Mouse (Mus musculus) midbrain, embryonic 11.5 days (tissue): Measurements from ENCODE around the gene Ubac2. TPM values are rescaled to one million over a fixed set of nuclear protein-coding genes. Genes with fewer than 3 reads are reported as not detected.

Experiments
- ATAC-seq: fragments of 200-750 bp; cut with Nextera tagmentation; 2 replicates; pipeline ENCODE4 v1.8.0; 2017; ENCODE audit warnings: moderate TSS enrichment, moderate library complexity; ENCODE audit not compliant: low FRiP score
- DNase-seq: peaks from one replicate; pipeline ENCODE4 v3.0.0; 2015; ENCODE audit warnings: low spot score; ENCODE audit errors: missing footprints
- H3K27ac ChIP-seq: fragments of 300-500 bp; sonication (generic); 2 replicates; pipeline ENCODE4 v1.5.1; 2014; ENCODE audit warnings: low read depth, low read length
- H3K27me3 ChIP-seq: fragments of 300-500 bp; sonication (generic); 2 replicates; pipeline ENCODE4 v1.6.1; 2014; ENCODE audit warnings: mild to moderate bottlenecking, low read length, moderate library complexity, mixed read lengths; ENCODE audit not compliant: control insufficient read depth, insufficient read depth
- H3K36me3 ChIP-seq: fragments of 300-500 bp; sonication (generic); 2 replicates; pipeline ENCODE4 v1.6.1; 2014; ENCODE audit warnings: mild to moderate bottlenecking, low read length, moderate library complexity, mixed read lengths; ENCODE audit not compliant: control insufficient read depth, insufficient read depth
- H3K4me1 ChIP-seq: fragments of 300-500 bp; sonication (generic); 2 replicates; pipeline ENCODE4 v1.6.1; 2014; ENCODE audit warnings: low read length; ENCODE audit not compliant: control insufficient read depth, insufficient read depth
- H3K4me2 ChIP-seq: fragments of 300-500 bp; sonication (generic); 2 replicates; pipeline ENCODE4 v1.6.1; 2014; ENCODE audit warnings: mild to moderate bottlenecking, moderate library complexity
- H3K4me3 ChIP-seq: fragments of 300-500 bp; sonication (generic); 2 replicates; pipeline ENCODE4 v1.5.1; 2014; ENCODE audit warnings: low read depth, low read length
- H3K9ac ChIP-seq: fragments of 300-500 bp; sonication (generic); 2 replicates; pipeline ENCODE4 v1.6.1; 2014; ENCODE audit warnings: low read length
- H3K9me3 ChIP-seq: fragments of 300-500 bp; sonication (generic); 2 replicates; pipeline ENCODE4 v1.6.1; 2016; ENCODE audit warnings: low read length; ENCODE audit not compliant: control insufficient read depth
- WGBS: fragments of 180-500 bp; shearing (Covaris S2); extraction: QIAGEN DNeasy Blood & Tissue Kit; methylation state at CpG from one replicate; pipeline ENCODE4 v1.1.7; 2014; 5-methylcytosine and 5-hydroxymethylcytosine counted together
- polyA plus RNA-seq: library from polyadenylated mRNA; unstranded; fragments of >200 nt; fragmentation: Nextera tagmentation; extraction: Ambion mirVana; gene quantifications from 2 replicates; pipeline ENCODE4 v1.2.1, GENCODE M21; 2014

The Ubac2 gene
- polyA plus RNA-seq, 1 experiment from 2014 or later = 64.0 TPM

DNA sequence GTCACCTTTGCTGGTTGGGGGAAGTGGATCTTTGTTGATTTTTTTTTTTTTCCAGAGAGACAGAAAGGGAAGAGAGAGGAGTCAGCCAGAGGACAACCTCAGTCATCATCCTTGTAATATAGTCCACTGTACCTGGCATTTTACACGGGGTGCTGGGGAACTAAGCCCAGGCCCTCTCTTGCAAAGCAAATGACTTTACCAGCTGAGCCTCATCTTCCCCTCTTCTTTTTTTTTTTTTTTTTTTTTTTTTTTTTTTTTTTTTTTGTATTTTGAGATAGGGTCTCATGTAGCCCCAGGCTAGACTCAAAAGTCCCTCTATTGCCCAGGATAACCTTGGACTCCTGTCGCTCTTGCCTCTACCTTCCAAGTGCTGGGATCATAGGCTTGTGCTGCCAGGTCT, 141.0 kb downstream of the Ubac2 start:
- Histone ChIP-seq H3K27ac (no peak overlapping the region), H3K9me3 (no peaks in the 10 kb centered on the region), H3K36me3 (no peaks in the 10 kb centered on the region), H3K27me3 (no peaks in the 10 kb centered on the region), H3K9ac (no peak overlapping the region), H3K4me2 (no peak overlapping the region), H3K4me3 (no peak overlapping the region), H3K4me1 (no peaks in the 10 kb centered on the region)
- no peak for ATAC-seq
- DNase-seq = no peak
- 93% methylated on average over 2 of the region's 2 CpGs for WGBS

DNA sequence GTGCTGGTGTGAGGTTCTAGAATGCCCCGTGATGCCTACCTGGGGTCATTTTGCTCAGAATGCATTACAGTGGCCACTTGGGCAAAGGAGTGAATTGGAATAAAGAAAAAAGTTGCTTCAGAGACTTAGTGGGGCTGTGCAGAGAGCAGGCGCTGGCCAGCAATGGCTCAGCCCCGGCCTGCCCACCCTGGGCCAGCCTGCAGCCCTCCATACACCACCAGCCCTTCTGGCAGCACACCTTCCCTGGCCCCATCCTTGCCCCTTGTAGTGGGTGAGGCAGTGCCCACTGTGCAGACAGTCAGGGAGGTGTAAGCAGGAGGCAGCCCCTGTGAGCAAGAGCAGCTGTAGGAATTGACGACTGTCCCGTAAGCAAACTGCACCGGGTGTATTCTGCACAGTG, 142.1 kb downstream of the Ubac2 start:
- Histone ChIP-seq H3K9ac (no peak overlapping the region), H3K9me3 (no peaks in the 10 kb centered on the region), H3K27ac (no peak overlapping the region), H3K4me2 (no peak overlapping the region), H3K4me3 (no peak overlapping the region), H3K36me3 (no peaks in the 10 kb centered on the region), H3K4me1 (no peaks in the 10 kb centered on the region), H3K27me3 (no peaks in the 10 kb centered on the region)
- ATAC-seq = no peak
- 94% methylated on average over 6 of the region's 6 CpGs for WGBS
- DNase-seq = no peak

GRCm38 (mm10) chr14:122023054-122023453, 144.6 kb downstream of the Ubac2 start:
- H3K4me1 ChIP-seq = no peaks in the 10 kb centered on the region
- no peak for DNase-seq
- ATAC-seq = no peak

DNA sequence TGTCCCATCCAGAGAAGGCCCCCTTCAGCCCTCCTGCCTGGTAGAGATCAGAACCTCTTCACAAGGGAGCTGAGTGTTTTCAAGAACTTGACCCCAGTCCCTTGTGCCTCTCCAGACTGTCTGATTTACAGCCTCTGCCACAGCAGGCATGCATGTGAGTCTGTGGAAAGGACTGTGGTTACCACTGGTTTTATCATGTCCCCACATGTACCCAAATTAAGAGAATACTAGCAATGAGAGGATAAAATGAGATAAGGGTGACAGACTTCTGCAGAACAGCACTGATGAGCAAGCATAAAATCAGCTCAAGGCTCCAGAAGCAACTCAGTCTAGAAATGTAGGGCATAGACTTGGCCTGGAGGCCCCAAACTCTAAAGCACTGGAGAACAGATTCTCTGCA, 145.5 kb downstream of the Ubac2 start:
- Histone ChIP-seq H3K27ac (no peak overlapping the region), H3K36me3 (no peaks in the 10 kb centered on the region), H3K4me2 (no peak overlapping the region), H3K9me3 (no peaks in the 10 kb centered on the region), H3K4me1 (no peaks in the 10 kb centered on the region), H3K4me3 (no peak overlapping the region), H3K9ac (no peak overlapping the region), H3K27me3 (no peaks in the 10 kb centered on the region)
- DNase-seq (no peak), ATAC-seq (no peak)

More at GRCm38 (mm10) chr14:122023054-122023453, 144.6 kb downstream of the Ubac2 start:
- Histone ChIP-seq H3K36me3 (no peaks in the 10 kb centered on the region), H3K27me3 (no peaks in the 10 kb centered on the region), H3K27ac (no peak overlapping the region), H3K9ac (no peak overlapping the region), H3K4me3 (no peak overlapping the region), H3K4me2 (no peak overlapping the region), H3K9me3 (no peaks in the 10 kb centered on the region)
- WGBS = 100% methylated on average over 1 of the region's 1 CpGs

- Histone ChIP-seq H3K4me3 (no peak overlapping the region), H3K9me3 (no peaks in the 10 kb centered on the region), H3K27me3 (no peaks in the 10 kb centered on the region), H3K4me2 (no peak overlapping the region), H3K9ac (no peak overlapping the region), H3K36me3 (no peaks in the 10 kb centered on the region), H3K27ac (no peak overlapping the region), H3K4me1 (no peaks in the 10 kb centered on the region)
- DNase-seq (no peak), ATAC-seq (no peak)
- WGBS = 95% methylated on average over 11 of the region's 11 CpGs
Observed at GRCm38 (mm10) chr14:122028926-122029745, 150.7 kb downstream of the Ubac2 start.

- DNase-seq (no peak), ATAC-seq (no peak)
- no peaks in the 10 kb centered on the region for H3K4me1 ChIP-seq
- no peaks in the 10 kb centered on the region for H3K9me3 ChIP-seq
- H3K4me2 ChIP-seq = no peak overlapping the region
- no peaks in the 10 kb centered on the region for H3K27me3 ChIP-seq
- H3K27ac ChIP-seq = no peak overlapping the region
- no peak overlapping the region for H3K9ac ChIP-seq
- 89% methylated on average over 4 of the region's 4 CpGs for WGBS
- H3K4me3 ChIP-seq = no peak overlapping the region
- no peaks in the 10 kb centered on the region for H3K36me3 ChIP-seq
Observed at GRCm38 (mm10) chr14:122029851-122030250, 151.4 kb downstream of the Ubac2 start.

- H3K4me1 ChIP-seq = no peaks in the 10 kb centered on the region
- H3K27me3 ChIP-seq = no peaks in the 10 kb centered on the region
- no peaks in the 10 kb centered on the region for H3K36me3 ChIP-seq
- H3K4me2 ChIP-seq = no peak overlapping the region
- WGBS = 85% methylated on average over 2 of the region's 2 CpGs
- H3K27ac ChIP-seq = no peak overlapping the region
- no peak for DNase-seq
- no peak overlapping the region for H3K9ac ChIP-seq
- no peaks in the 10 kb centered on the region for H3K9me3 ChIP-seq
- H3K4me3 ChIP-seq = no peak overlapping the region
- no peak for ATAC-seq
Observed at GRCm38 (mm10) chr14:122032045-122032444, 153.6 kb downstream of the Ubac2 start.

DNA sequence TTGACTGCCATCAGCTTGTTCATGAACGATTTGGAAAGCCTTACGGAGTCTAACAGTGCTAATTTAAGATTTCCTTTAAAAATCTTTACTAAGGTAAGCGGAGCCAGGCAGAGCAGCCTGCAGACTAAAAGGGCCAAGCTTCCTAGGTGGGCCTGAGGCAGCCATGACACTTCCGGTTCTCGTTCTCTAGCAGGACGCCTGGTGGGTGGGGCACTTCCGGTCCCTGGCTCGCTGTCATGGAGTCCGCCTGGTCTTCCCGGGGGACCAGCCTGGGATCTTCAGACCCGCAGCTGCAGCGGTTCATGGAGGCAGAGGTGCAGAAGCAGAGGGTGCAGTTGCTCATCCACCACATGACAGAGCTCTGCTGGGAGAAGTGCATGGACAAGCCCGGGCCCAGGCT, 156.0 kb downstream of the Ubac2 start, which contains the start of gene Timm8a2:
Gene Timm8a2, plus strand, starts transcription at position 224 of the 400 bp plus-strand sequence.
- ATAC-seq (no peak), DNase-seq (no peak)
- Histone ChIP-seq H3K9me3 (no peaks in the 10 kb centered on the region), H3K4me3 (no peak within 1 kb of the TSS), H3K9ac (no peak within 1 kb of the TSS), H3K4me1 (no peaks in the 10 kb centered on the region), H3K4me2 (no peak within 1 kb of the TSS), H3K27me3 (no peaks in the 10 kb centered on the region), H3K36me3 (no peaks in the 10 kb centered on the region), H3K27ac (no peak within 1 kb of the TSS)
- WGBS = 94% methylated on average over 13 of the region's 13 CpGs

DNA sequence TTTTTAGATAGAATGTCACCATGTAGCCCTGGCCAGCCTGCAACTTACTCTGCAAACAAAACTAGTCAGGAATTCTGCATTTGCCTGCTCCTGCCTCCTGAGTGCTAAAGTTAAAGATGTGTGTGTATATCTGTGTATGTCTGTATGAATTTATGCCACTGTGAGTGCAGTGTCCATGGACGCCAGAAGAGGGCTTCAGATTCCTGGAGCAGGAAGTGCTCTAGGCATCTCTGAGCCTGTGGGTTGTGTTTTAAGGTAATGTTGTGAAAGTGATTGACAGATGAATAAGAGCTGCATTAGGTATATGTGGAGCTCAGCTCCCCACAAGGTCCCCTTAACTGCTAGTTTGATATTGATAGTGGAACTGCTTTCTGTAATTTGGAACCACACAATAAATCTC, 156.8 kb downstream of the Ubac2 start:
- Histone ChIP-seq H3K4me1 (no peaks in the 10 kb centered on the region), H3K4me2 (no peak overlapping the region), H3K4me3 (no peak overlapping the region), H3K9me3 (no peaks in the 10 kb centered on the region), H3K27me3 (no peaks in the 10 kb centered on the region), H3K27ac (no peak overlapping the region), H3K36me3 (no peaks in the 10 kb centered on the region), H3K9ac (no peak overlapping the region)
- ATAC-seq (no peak), DNase-seq (no peak)
- 95% methylated on average over 1 of the region's 1 CpGs for WGBS
